Mouse (Mus musculus) CH12.LX (cell line): ENCODE results near the gene Cldn13.

Source experiments
- CHD1 ChIP-seq: IDR thresholded peaks from 2 replicates; pipeline ENCODE4 v1.6.1; 2012; ENCODE audit warnings: low read depth, low read length, improper control_type of control experiment, inconsistent platforms
- CTCF ChIP-seq, 2 experiments: IDR thresholded peaks in 1 of 2; conservative IDR thresholded peaks in 1 of 2; 2 replicates each; pipeline ENCODE4 v1.5.1; 2011 to 2012; ENCODE audit warnings: low read depth in 2 of 2, low read length in 2 of 2, improper control_type of control experiment in 1 of 2, inconsistent platforms in 1 of 2, mild to moderate bottlenecking in 1 of 2, moderate library complexity in 1 of 2
- ZNF384 ChIP-seq: IDR thresholded peaks from 2 replicates; pipeline ENCODE4 v1.6.1; 2012; ENCODE audit warnings: low read depth, low read length, improper control_type of control experiment, inconsistent platforms

DNA sequence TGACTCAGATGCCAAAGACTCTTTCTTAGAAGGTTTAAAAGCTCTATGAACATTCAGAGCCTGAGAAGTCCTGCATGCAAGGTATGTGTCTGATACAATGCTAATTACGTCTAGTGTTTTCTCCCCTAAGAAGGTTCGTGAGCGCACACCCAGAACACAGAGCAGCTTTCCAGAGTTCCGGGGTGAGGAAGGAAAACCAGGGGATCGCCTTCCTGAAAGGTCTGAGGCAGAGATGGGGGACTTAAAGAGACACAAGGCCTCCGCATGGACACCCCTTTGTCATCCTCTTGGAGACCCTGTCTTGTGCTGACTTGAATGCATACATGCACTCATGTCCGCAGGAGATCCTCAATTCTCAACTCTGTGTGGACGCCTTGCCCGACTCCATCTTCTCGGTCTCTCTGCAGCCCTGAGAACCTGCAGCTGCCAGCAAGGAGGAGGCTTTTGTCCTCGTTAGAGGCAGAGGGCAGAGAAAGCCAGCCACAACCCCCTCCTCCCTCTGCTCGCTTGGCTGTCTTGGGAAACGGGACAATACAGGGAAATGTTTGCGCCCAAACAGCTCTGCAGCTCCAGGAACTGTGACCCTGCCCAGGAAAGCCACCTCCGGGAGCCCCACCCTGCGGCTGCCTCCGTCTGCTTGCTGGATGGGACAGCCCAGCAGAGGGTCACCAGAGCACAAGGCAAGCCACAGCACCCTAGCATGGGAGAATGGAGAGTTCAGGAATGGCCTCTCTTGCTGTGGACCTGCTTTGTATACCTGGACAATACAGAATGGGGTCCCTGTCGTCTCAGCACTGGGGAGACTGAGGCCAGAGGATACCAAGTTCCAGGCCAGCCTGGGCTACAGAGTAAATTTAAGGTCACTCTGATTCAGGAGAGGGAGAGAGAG lies 27.6 kb downstream of the Cldn13 start:
- TF ChIP-seq CTCF (conservative IDR thresholded peaks at IDR 0.05 in 1 of 2, IDR thresholded peaks at IDR 0.05 in 1 of 2; ENCODE audit: low read depth in 2 of 2, low read length in 2 of 2): no peak
- no peak for TF ChIP-seq ZNF384
- no peak for TF ChIP-seq CHD1
